Mouse (Mus musculus) embryo, embryonic 11.5 days (tissue): ENCODE data around the gene Gch1.

Experiments
- DNase-seq: peaks from one replicate; pipeline ENCODE4 v3.0.0-alpha.2; 2012; ENCODE audit warnings: low read depth, low spot score

Gch1 gene

DNA sequence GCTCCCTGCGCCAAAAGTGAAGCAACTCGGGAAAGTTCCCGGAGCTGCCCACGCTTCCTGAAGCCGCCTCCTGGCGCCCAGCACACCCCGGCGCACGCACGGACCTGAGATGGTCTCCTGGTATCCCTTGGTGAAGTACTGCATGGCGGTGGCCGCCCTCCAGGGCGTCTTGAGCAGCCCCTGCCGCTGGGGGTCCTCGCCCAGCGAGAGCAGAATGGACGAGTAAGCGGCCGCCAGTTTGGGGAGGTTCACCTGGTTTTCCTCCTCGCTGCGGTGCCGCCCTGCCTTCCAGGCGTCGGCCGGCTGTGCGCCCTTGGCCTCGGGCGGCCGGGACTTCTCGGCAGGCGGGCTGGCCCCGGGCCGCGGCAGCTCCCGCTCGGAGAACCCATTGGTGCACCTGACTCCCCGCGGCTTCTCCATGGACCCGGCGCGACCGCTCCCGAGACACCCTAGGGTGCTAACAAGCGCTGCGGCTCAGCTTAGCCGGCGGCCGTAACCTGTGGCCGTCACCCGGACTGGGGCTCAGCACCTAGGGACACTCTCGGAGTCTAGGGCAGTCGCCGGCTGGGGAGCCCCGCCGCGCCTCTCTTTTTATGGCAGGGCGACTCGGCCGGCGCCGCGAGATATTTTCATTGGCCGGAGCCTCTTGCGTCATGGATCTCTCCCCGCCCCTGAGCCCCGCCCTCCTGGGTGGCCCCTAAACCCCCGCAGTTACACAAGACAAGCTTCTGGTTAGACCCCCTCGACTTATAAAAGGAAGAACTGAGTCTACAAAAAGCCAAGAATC lies at the start of gene Gch1:
Gene Gch1, minus strand, starts transcription at position 566 of the 787 bp plus-strand sequence.
- peak; percentile 50 for DNase-seq

GRCm38 (mm10) chr14:47237286-47237685 lies 48.1 kb upstream of the Gch1 start:
- DNase-seq, result no peak

- DNase-seq, result no peak
Measured at GRCm38 (mm10) chr14:47236491-47236890, 47.3 kb upstream of the Gch1 start.

DNA sequence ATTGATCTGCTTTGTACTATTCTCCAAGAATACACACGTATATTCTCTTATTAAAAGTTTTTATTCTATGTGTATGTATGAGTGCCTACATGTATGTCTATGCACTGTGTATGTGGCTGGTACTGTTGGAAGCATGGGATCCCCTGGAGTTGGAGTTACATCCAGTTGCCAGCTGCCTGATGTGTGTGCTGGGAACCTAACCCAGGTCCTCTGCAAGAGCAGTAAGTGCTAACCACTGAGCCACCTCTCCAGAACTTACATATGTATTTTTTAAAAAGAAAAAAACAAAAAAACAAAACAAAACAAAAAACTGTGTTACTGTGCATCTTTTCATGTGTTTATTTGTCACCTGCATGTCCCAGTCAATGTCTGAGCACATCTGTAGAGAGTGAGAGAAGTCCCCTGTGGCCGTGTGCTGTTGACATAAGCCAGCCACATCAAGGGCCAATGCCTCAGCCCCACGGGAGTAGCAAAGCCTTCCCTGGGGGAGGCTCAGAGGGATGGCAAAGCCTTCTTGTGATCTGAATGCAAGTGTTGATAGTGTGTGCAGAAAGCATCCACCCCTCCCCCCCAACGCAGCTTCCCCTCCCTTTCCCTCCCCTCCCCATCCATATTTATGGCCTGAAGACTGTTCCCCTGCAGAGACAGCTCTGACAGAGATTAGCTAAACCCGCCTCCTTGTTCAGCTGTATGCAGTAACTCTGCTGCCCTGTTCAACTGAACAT lies 45.5 kb upstream of the Gch1 start:
- no peak for DNase-seq

DNA sequence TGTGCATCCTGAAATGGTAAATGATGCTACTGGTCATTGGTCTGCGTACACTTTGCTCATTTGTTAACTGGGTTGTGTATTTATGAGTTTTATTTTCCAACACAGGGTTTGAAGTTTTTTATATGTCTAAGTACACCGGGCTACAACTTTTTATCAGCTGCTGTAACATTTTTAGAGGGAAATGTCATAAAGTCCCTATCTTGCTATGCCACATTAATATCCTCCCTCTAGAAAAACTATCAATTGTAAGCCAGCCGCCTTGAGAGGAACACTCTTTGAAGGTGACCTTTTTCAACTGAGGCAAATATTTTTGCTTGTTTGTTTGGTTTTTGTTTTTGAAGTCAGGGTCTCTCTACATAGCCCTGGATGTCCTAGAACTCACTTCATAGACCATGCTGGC lies 44.8 kb upstream of the Gch1 start:
- DNase-seq, result no peak

DNA sequence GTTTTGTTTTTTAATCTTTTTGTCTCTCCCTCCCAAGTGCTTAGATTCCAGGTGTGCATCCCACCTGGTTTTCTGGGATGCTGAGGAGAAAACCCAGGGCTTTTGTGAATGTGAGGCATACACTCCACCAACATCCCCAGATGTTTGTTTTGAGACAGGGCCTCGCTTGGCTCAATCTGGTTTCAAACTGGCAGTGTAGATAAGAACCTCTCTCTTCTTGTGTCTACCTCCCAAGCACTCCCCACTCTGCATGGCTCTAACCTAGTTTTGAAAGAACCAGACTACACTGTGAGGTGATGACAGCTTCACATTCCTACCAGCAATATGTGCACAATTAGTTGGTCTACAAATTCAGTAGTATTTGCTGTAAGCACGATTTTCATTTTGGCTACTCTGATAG lies 44.4 kb upstream of the Gch1 start:
- DNase-seq, result no peak

DNA sequence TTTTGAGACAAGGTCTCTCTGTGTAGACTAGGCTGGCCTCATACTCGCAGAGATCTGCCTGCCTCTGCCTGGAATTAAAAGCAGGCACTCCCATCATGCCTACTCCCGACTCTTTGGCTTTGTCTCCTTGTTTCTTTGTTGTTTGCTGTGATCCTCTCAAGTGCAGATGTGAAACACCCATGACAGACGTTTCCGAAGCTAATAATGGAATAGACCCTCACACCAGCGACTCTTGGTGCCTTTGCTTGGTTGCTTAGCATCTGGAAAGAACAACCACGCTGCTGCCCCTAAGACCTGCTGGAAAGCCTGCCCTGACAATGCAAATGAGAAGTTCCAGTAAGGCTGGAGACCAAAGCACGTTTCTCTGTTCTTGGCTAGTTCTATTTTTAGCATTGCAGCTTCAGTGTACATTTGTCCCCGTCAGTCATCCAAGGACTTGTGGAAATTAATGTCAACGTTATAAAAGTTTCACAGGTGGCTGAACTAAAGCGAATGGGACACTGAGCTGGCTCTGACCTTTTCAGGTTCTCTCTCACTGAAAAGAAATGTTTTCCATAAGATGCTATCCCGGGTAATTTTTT lies 40.7 kb upstream of the Gch1 start:
- DNase-seq, result no peak

GRCm38 (mm10) chr14:47225931-47226330 lies 36.7 kb upstream of the Gch1 start:
- DNase-seq, result no peak

- DNase-seq, result no peak
Measured at GRCm38 (mm10) chr14:47224476-47225325, 35.5 kb upstream of the Gch1 start.

- no peak for DNase-seq
Measured at GRCm38 (mm10) chr14:47222631-47223450, 33.6 kb upstream of the Gch1 start.

- DNase-seq, result no peak
Measured at GRCm38 (mm10) chr14:47221567-47221966, 32.4 kb upstream of the Gch1 start.

- DNase-seq, result no peak
Measured at GRCm38 (mm10) chr14:47220231-47221025, 31.2 kb upstream of the Gch1 start.

- no peak for DNase-seq
Measured at GRCm38 (mm10) chr14:47218766-47219606, 29.8 kb upstream of the Gch1 start.

DNA sequence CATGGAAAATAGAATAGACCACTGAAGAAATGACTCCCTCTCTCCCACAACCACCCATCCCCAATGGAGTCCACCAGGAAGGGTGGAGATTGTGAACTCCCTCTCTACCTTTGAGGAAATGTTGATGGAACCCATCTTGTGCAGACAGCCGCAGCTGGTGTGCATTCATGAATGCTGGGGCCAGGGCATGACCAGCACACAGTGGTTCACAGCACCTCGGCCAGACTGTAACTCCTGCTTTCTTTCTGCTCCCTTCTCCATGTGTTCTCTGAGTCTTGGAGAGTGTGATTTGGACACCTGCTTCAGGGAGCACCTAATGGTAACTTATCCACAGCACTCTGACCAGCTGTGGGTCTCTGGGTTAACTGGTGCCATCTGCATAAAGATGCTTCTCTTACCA lies 27.3 kb upstream of the Gch1 start:
- no peak for DNase-seq

GRCm38 (mm10) chr14:47214367-47214766 lies 25.2 kb upstream of the Gch1 start:
- DNase-seq, result no peak

- no peak for DNase-seq
Measured at GRCm38 (mm10) chr14:47213305-47213704, 24.1 kb upstream of the Gch1 start.

DNA sequence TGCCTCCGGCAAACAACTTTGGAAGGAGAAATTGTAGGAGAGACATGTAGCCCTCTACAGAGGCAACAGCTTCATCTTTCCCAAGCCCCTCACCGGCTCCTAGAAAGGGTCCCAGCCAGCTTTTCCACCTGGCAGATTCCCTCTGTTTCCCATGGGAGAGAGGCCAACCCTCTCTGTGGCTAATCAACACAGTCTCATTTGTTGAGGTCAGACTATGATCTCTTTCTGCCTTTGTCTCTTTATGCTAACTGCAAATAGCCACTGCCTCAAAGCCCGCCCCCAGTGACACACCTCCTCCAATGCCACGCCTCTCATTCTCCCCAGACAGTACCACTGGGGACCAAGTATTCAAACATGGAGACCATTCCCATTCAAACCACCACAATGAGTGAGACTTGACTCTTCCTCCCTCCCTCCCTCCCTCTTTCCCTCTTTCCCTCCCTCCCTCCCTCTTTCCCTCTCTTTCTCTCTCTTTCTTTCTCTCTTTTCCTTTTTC lies 20.5 kb upstream of the Gch1 start:
- no peak for DNase-seq

DNA sequence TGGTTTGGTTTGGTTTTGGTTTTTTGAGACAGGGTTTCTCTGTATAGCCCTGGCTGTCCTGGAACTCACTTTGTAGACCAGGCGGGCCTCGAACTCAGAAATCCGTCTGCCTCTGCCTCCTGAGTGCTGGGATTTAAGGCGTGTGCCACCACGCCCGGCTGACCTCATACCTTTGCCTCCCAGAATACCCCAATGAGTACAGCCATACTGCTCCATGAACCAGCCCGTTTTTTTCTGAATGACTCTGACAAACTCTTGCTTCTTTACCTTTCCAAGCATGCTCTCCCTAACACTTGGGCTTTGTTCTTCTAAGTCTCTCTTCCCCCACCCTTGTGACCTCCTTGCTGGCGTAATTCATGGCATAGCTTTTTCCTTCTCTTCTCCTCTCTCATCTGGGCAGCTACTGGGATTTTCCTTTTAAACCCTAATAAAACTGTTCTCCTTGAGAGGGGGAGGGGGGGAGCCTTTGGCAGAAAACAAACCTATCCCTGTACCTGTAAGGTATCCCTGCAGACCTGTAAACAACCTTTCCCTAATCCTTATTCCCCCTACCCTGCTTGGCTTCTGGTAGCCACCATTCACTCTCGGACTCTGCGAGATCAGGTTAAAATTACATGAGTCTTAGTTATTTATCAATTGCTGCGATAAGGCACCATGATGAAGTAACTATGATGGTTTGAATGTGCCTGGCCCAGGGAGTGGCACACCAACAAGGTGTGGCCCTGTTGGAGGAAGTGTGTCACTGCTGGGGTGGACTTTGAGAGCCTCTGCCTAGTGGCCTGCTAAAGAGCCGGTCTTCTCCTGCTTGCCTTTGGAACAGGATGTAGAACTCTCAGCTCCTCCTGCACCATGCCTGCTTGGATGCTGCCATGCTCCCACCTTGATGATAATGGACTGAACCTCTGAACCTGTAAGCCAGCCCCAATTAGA lies 19.6 kb upstream of the Gch1 start:
- no peak for DNase-seq
